Mouse (Mus musculus) small intestine, adult 2 months (tissue): Measurements from ENCODE around the gene Procr.

ENCODE experiments used
- CTCF ChIP-seq: fragments of 200-500 bp; IDR thresholded peaks from 2 replicates; pipeline ENCODE4 v1.5.1; 2012; ENCODE audit warnings: low read depth, mild to moderate bottlenecking, control low read depth, inconsistent platforms, low read length, moderate library complexity, mixed read lengths; ENCODE audit not compliant: insufficient replicate concordance, insufficient read length; ENCODE audit errors: extremely low read depth
- POLR2A ChIP-seq: fragments of 200-500 bp; IDR thresholded peaks from 2 replicates; pipeline ENCODE4 v1.6.1; 2012; ENCODE audit warnings: low read depth, mild to moderate bottlenecking, control low read depth, inconsistent platforms, low read length, moderate library complexity

GRCm38 (mm10) chr2:155778004-155778403 is 27.1 kb downstream of the Procr start:
- TF ChIP-seq CTCF (no peak), POLR2A (no peak)
